Mouse (Mus musculus) bone marrow macrophage, adult 2 months (primary cell): ENCODE measurements around the gene R3hdm2.
A peak's percentile ranks its signal among the peaks of the same experiment; 100 is the strongest.

Experiments used
- CTCF ChIP-seq: IDR thresholded peaks from 2 replicates; pipeline ENCODE4 v1.5.1; 2012; ENCODE audit warnings: low read depth, mild to moderate bottlenecking, low read length, moderate library complexity
- POLR2A ChIP-seq: IDR thresholded peaks from 2 replicates; pipeline ENCODE4 v1.6.1; 2012; ENCODE audit warnings: mild to moderate bottlenecking, low read depth, low read length, borderline replicate concordance

GRCm38 (mm10) chr10:127350594-127351284 is 29.4 kb upstream of the R3hdm2 start:
- TF ChIP-seq CTCF (peak; percentile 59), POLR2A (no peak)
